ENCODE assay signal across 10 mouse cellular contexts in genomic region chr9:21148427-21148826, GRCm38 (mm10). TPM values are rescaled to one million over a fixed set of nuclear protein-coding genes. Genes with fewer than 3 reads are reported as not detected.
DNase-seq lines count a peak whose midpoint lies in the region; ATAC-seq and TF ChIP-seq lines count a peak whose summit lies in the region.
"Had no signal": no experiment of that assay in that cellular context is flagged by ENCODE, and none has a peak within 500 bp of the region (broad histone marks: within the 10 kb centered on the region; RNA-seq: fewer than 3 reads in every experiment).

No protein-coding gene starts in this region.

- no peak for TF ChIP-seq CTCF in MEL (IDR thresholded peaks at IDR 0.05 in 2 of 3, conservative IDR thresholded peaks at IDR 0.05 in 1 of 3; ENCODE audit: control insufficient read depth in 1 of 3, insufficient read depth in 1 of 3, low read depth in 2 of 3, low read length in 3 of 3, poor library complexity in 1 of 3, severe bottlenecking in 1 of 3)

- no peak for TF ChIP-seq RAD21 in MEL (IDR thresholded peaks at IDR 0.05; ENCODE audit: low read depth, low read length)

- no peaks in the 10 kb centered on the region for H3K9me3 ChIP-seq in heart, embryonic 14.5 days (ENCODE audit: control insufficient read depth, low read length)
- H3K9me3 ChIP-seq in MEL (replicated peaks; ENCODE audit: insufficient read depth, low read length): no peaks in the 10 kb centered on the region
- no peaks in the 10 kb centered on the region for H3K9me3 ChIP-seq in hindbrain, embryonic 15.5 days
- H3K9me3 ChIP-seq in midbrain, embryonic 12.5 days: no peaks in the 10 kb centered on the region

- peak overlapping the region; percentile 91 for H3K4me2 ChIP-seq in heart, embryonic 14.5 days (ENCODE audit: low read length)
- H3K4me2 ChIP-seq in hindbrain, embryonic 15.5 days: peak overlapping the region; percentile 94
- H3K4me2 ChIP-seq in midbrain, embryonic 12.5 days (replicated peaks): peak overlapping the region; percentile 93

- no peak for DNase-seq in heart, postnatal 25 days (ENCODE audit: low spot score)
- DNase-seq in MEL (ENCODE audit: low read depth, low spot score): peak; percentile 80
- DNase-seq in retina, postnatal 1 day: no peak
- no peak for DNase-seq in gastrocnemius, adult 8-10 months (ENCODE audit: low spot score in 2 of 2)
- DNase-seq: heart, adult 2 months; thymus, adult 18-20 months had no signal

- no peak for ATAC-seq in heart, embryonic 14.5 days (ENCODE audit: insufficient number of reproducible peaks, insufficient read depth, low FRiP score, low read depth)
- ATAC-seq in hindbrain, embryonic 15.5 days (ENCODE audit: low FRiP score, low read depth): no peak
- ATAC-seq in midbrain, embryonic 12.5 days (ENCODE audit: low FRiP score, low read depth): no peak
- no peak for ATAC-seq in erythroid progenitor cell, adult 5-6 weeks (replicated peaks; ENCODE audit: low FRiP score, poor library complexity, severe bottlenecking)

- TF ChIP-seq EP300 in MEL (IDR thresholded peaks at IDR 0.05; ENCODE audit: low read depth in 1 of 2, low read length in 2 of 2): 0 out of 4 replicates have a peak, but pooled peaks of 1 of the 2 experiments have one; percentile 6

- H3K36me3 ChIP-seq in heart, embryonic 14.5 days (ENCODE audit: control insufficient read depth, insufficient read depth, low read length): peaks cover 33% of the 10 kb centered on the region
- peaks cover 29 to 30% of the 10 kb centered on the region in 2 experiments for H3K36me3 ChIP-seq in MEL (ENCODE audit: control insufficient read depth in 1 of 2, insufficient read depth in 2 of 2, low read length in 2 of 2)
- peaks cover 10% of the 10 kb centered on the region for H3K36me3 ChIP-seq in hindbrain, embryonic 15.5 days
- H3K36me3 ChIP-seq in midbrain, embryonic 12.5 days: peaks cover 30% of the 10 kb centered on the region

- H3K4me1 ChIP-seq in heart, embryonic 14.5 days (ENCODE audit: control insufficient read depth in 2 of 2, insufficient read depth in 2 of 2, low read length in 2 of 2): peaks cover 20 to 46% of the 10 kb centered on the region in 2 experiments
- H3K4me1 ChIP-seq in MEL (ENCODE audit: control insufficient read depth in 1 of 2, insufficient read depth in 2 of 2, low read length in 2 of 2): peaks cover 22 to 33% of the 10 kb centered on the region in 2 experiments
- H3K4me1 ChIP-seq in hindbrain, embryonic 15.5 days (replicated peaks): peaks cover 42% of the 10 kb centered on the region
- H3K4me1 ChIP-seq in midbrain, embryonic 12.5 days: peaks cover 36% of the 10 kb centered on the region

- peak in 1 of 2 experiments; percentile 36; a peak in 1 of 4 replicates for TF ChIP-seq POLR2A in MEL (IDR thresholded peaks at IDR 0.05; ENCODE audit: control insufficient read depth in 1 of 2, insufficient read depth in 1 of 2, low read depth in 1 of 2, low read length in 2 of 2, poor library complexity in 1 of 2)

- intact Hi-C loops in heart, postnatal 25 days (cut with DNase I): no loop called here

- 0 out of 4 replicates have a peak overlapping the region, but pooled peaks of 1 of the 2 experiments have one; percentile 8 for H3K27ac ChIP-seq in heart, embryonic 14.5 days (replicated peaks in 1 of 2; ENCODE audit: control insufficient read depth in 1 of 2, insufficient read depth in 1 of 2, low read depth in 2 of 2, low read length in 2 of 2)
- peak overlapping the region; percentile 77; the same call in 1 of the 2 replicates for H3K27ac ChIP-seq in MEL (ENCODE audit: control insufficient read depth, low read depth, low read length)
- no peak overlapping the region for H3K27ac ChIP-seq in hindbrain, embryonic 15.5 days (replicated peaks)
- H3K27ac ChIP-seq in midbrain, embryonic 12.5 days (replicated peaks): no peak overlapping the region

- H3K27me3 ChIP-seq in heart, embryonic 14.5 days (ENCODE audit: control insufficient read depth, insufficient read depth, low read length): no peaks in the 10 kb centered on the region
- no peaks in the 10 kb centered on the region for H3K27me3 ChIP-seq in MEL (ENCODE audit: control insufficient read depth in 1 of 2, insufficient read depth in 2 of 2, low read length in 2 of 2)
- H3K27me3 ChIP-seq in hindbrain, embryonic 15.5 days: no peaks in the 10 kb centered on the region
- H3K27me3 ChIP-seq in midbrain, embryonic 12.5 days: 0 out of 2 replicates have a peak, but pooled peaks cover 3% of the 10 kb centered on the region

- peak overlapping the region; percentile 79 to 96; a peak in 3 of 4 replicates for H3K4me3 ChIP-seq in heart, embryonic 14.5 days (ENCODE audit: control insufficient read depth in 1 of 2, insufficient read depth in 1 of 2, low read depth in 1 of 2, low read length in 2 of 2)
- peak overlapping the region; percentile 63 to 92 for H3K4me3 ChIP-seq in MEL (ENCODE audit: control insufficient read depth in 1 of 2, insufficient read depth in 1 of 2, low read depth in 2 of 2, low read length in 2 of 2)
- peak overlapping the region; percentile 95 for H3K4me3 ChIP-seq in hindbrain, embryonic 15.5 days
- H3K4me3 ChIP-seq in midbrain, embryonic 12.5 days: peak overlapping the region; percentile 89

- H3K79me2 ChIP-seq in MEL (ENCODE audit: control insufficient read depth, insufficient read depth, low read length, poor library complexity): peaks cover 65% of the 10 kb centered on the region

- H3K9ac ChIP-seq in heart, embryonic 14.5 days (ENCODE audit: low read length): peak overlapping the region; percentile 90
- H3K9ac ChIP-seq in MEL (ENCODE audit: control insufficient read depth, low read depth, low read length, poor library complexity, severe bottlenecking): peak overlapping the region; percentile 79
- no peak overlapping the region; the same call in 1 of the 2 replicates for H3K9ac ChIP-seq in hindbrain, embryonic 15.5 days
- peak overlapping the region; percentile 86 for H3K9ac ChIP-seq in midbrain, embryonic 12.5 days (replicated peaks)

RNA-seq across cellular contexts. Expression of gene Cdc37, which starts 1.4 kb away (rescaled TPM):
- 209 and 212 TPM in 2 replicates for polyA plus RNA-seq in heart, embryonic 14.5 days (2014; fragmentation: Nextera tagmentation; extraction: Ambion mirVana)
- 100 to 1,000 TPM; 158 to 160 TPM for total RNA-seq in heart, postnatal 25 days (2021)
- total RNA-seq in MEL (2012; rRNA removed): 751 and 779 TPM in 2 replicates
- 1,000 to 10,000 TPM in 1 of 2 experiments, 100 to 1,000 TPM in 1; 914 to 1,631 TPM for polyA plus RNA-seq in MEL (2012; ENCODE audit: insufficient read depth in 1 of 2, insufficient read length in 2 of 2, low read depth in 1 of 2, low replicate concordance in 2 of 2, missing spikeins in 1 of 2)
- polyA plus RNA-seq in hindbrain, embryonic 15.5 days (2015; fragmentation: Nextera tagmentation; extraction: Ambion mirVana): 211 TPM in 2 replicates
- polyA plus RNA-seq in midbrain, embryonic 12.5 days (2016; fragmentation: Nextera tagmentation; extraction: Ambion mirVana): 278 and 283 TPM in 2 replicates
- total RNA-seq in erythroid progenitor cell, adult 5-6 weeks (2015; ENCODE audit: low replicate concordance): 28.9 and 42.9 TPM in 2 replicates
- 68.0 and 76.5 TPM in 2 replicates for total RNA-seq in erythroid progenitor cell, adult 5-6 weeks (2017; ENCODE audit: low replicate concordance)
- 100 to 1,000 TPM in 3 of 4 experiments, 10 to 100 TPM in 1; 95.0 to 132 (median 111) TPM for total RNA-seq in gastrocnemius, adult 8-10 months (2022)

RNA-seq across cellular contexts. Expression of gene Pde4a, which starts 17.1 kb away (rescaled TPM):
- 11.0 and 11.8 TPM in 2 replicates for polyA plus RNA-seq in heart, embryonic 14.5 days (2014; fragmentation: Nextera tagmentation; extraction: Ambion mirVana)
- total RNA-seq in heart, postnatal 25 days (2021): 10 to 100 TPM; 47.1 to 51.6 TPM
- 13.8 and 16.6 TPM in 2 replicates for total RNA-seq in MEL (2012; rRNA removed)
- polyA plus RNA-seq in MEL (2012; ENCODE audit: insufficient read depth in 1 of 2, insufficient read length in 2 of 2, low read depth in 1 of 2, low replicate concordance in 2 of 2, missing spikeins in 1 of 2): 10 to 100 TPM; 45.6 to 53.9 TPM
- 36.5 and 41.0 TPM in 2 replicates for polyA plus RNA-seq in hindbrain, embryonic 15.5 days (2015; fragmentation: Nextera tagmentation; extraction: Ambion mirVana)
- 11.3 and 11.5 TPM in 2 replicates for polyA plus RNA-seq in midbrain, embryonic 12.5 days (2016; fragmentation: Nextera tagmentation; extraction: Ambion mirVana)
- total RNA-seq in erythroid progenitor cell, adult 5-6 weeks (2015; ENCODE audit: low replicate concordance): 4.6 TPM in 1 of 2 replicates, not detected in the other
- 0.15 and 0.39 TPM in 2 replicates for total RNA-seq in erythroid progenitor cell, adult 5-6 weeks (2017; ENCODE audit: low replicate concordance)
- total RNA-seq in gastrocnemius, adult 8-10 months (2022): 10 to 100 TPM; 40.7 to 51.5 (median 47.0) TPM

RNA-seq across cellular contexts. Expression of gene Tyk2, which starts 17.4 kb away (rescaled TPM):
- 11.2 and 11.9 TPM in 2 replicates for polyA plus RNA-seq in heart, embryonic 14.5 days (2014; fragmentation: Nextera tagmentation; extraction: Ambion mirVana)
- total RNA-seq in heart, postnatal 25 days (2021): 1 to 10 TPM; 8.5 to 8.6 TPM
- 43.8 and 45.6 TPM in 2 replicates for total RNA-seq in MEL (2012; rRNA removed)
- polyA plus RNA-seq in MEL (2012; ENCODE audit: insufficient read depth in 1 of 2, insufficient read length in 2 of 2, low read depth in 1 of 2, low replicate concordance in 2 of 2, missing spikeins in 1 of 2): 10 to 100 TPM in 1 of 2 experiments, not detected in 1; 63.3 TPM
- polyA plus RNA-seq in hindbrain, embryonic 15.5 days (2015; fragmentation: Nextera tagmentation; extraction: Ambion mirVana): 11.3 and 11.7 TPM in 2 replicates
- polyA plus RNA-seq in midbrain, embryonic 12.5 days (2016; fragmentation: Nextera tagmentation; extraction: Ambion mirVana): 12.8 and 14.1 TPM in 2 replicates
- total RNA-seq in erythroid progenitor cell, adult 5-6 weeks (2015; ENCODE audit: low replicate concordance): 2.5 and 5.0 TPM in 2 replicates
- total RNA-seq in erythroid progenitor cell, adult 5-6 weeks (2017; ENCODE audit: low replicate concordance): 4.7 and 5.0 TPM in 2 replicates
- total RNA-seq in gastrocnemius, adult 8-10 months (2022): 1 to 10 TPM; 4.9 to 6.0 (median 5.8) TPM

RNA-seq across cellular contexts. Expression of gene Raver1, which starts 56.6 kb away (rescaled TPM):
- 43.9 and 44.9 TPM in 2 replicates for polyA plus RNA-seq in heart, embryonic 14.5 days (2014; fragmentation: Nextera tagmentation; extraction: Ambion mirVana)
- total RNA-seq in heart, postnatal 25 days (2021): 10 to 100 TPM; 25.8 to 27.9 TPM
- total RNA-seq in MEL (2012; rRNA removed): 50.0 and 60.1 TPM in 2 replicates
- polyA plus RNA-seq in MEL (2012; ENCODE audit: insufficient read depth in 1 of 2, insufficient read length in 2 of 2, low read depth in 1 of 2, low replicate concordance in 2 of 2, missing spikeins in 1 of 2): 100 to 1,000 TPM in 1 of 2 experiments, not detected in 1; 291 TPM
- 31.7 and 37.8 TPM in 2 replicates for polyA plus RNA-seq in hindbrain, embryonic 15.5 days (2015; fragmentation: Nextera tagmentation; extraction: Ambion mirVana)
- polyA plus RNA-seq in midbrain, embryonic 12.5 days (2016; fragmentation: Nextera tagmentation; extraction: Ambion mirVana): 66.7 and 69.8 TPM in 2 replicates
- 18.4 and 23.4 TPM in 2 replicates for total RNA-seq in erythroid progenitor cell, adult 5-6 weeks (2015; ENCODE audit: low replicate concordance)
- 21.1 and 32.5 TPM in 2 replicates for total RNA-seq in erythroid progenitor cell, adult 5-6 weeks (2017; ENCODE audit: low replicate concordance)
- total RNA-seq in gastrocnemius, adult 8-10 months (2022): 10 to 100 TPM; 13.0 to 15.6 (median 14.3) TPM

RNA-seq across cellular contexts. Expression of gene Gm38431, which starts 56.6 kb away (rescaled TPM):
- polyA plus RNA-seq in heart, embryonic 14.5 days (2014; fragmentation: Nextera tagmentation; extraction: Ambion mirVana): 1.3 and 1.4 TPM in 2 replicates
- total RNA-seq in heart, postnatal 25 days (2021): 1 to 10 TPM in 1 of 2 experiments, under 1 TPM in 1; 0.86 to 1.5 TPM
- total RNA-seq in MEL (2012; rRNA removed): 42.1 and 47.8 TPM in 2 replicates
- 100 to 1,000 TPM in 1 of 2 experiments, 10 to 100 TPM in 1; 38.9 to 191 TPM for polyA plus RNA-seq in MEL (2012; ENCODE audit: insufficient read depth in 1 of 2, insufficient read length in 2 of 2, low read depth in 1 of 2, low replicate concordance in 2 of 2, missing spikeins in 1 of 2)
- polyA plus RNA-seq in hindbrain, embryonic 15.5 days (2015; fragmentation: Nextera tagmentation; extraction: Ambion mirVana): 1.3 and 3.1 TPM in 2 replicates
- 2.3 and 2.9 TPM in 2 replicates for polyA plus RNA-seq in midbrain, embryonic 12.5 days (2016; fragmentation: Nextera tagmentation; extraction: Ambion mirVana)
- total RNA-seq in erythroid progenitor cell, adult 5-6 weeks (2015; ENCODE audit: low replicate concordance): 30.6 and 34.0 TPM in 2 replicates
- 4.2 TPM in 1 of 2 replicates, not detected in the other for total RNA-seq in erythroid progenitor cell, adult 5-6 weeks (2017; ENCODE audit: low replicate concordance)
- 1 to 10 TPM in 1 of 4 experiments, under 1 TPM in 3; 0.15 to 2.5 (median 0.34) TPM for total RNA-seq in gastrocnemius, adult 8-10 months (2022)
